Mouse (Mus musculus) MN1 (cell line): ENCODE data around the gene Ing2.

Experiments used
- DNase-seq: peaks from one replicate; pipeline ENCODE4 v3.0.0-alpha.2; 2016; ENCODE audit warnings: low spot score

Gene Ing2

GRCm38 (mm10) chr8:47674140-47674776 is 1.1 kb downstream of the Ing2 start:
- DNase-seq, result peak; percentile 47

DNA sequence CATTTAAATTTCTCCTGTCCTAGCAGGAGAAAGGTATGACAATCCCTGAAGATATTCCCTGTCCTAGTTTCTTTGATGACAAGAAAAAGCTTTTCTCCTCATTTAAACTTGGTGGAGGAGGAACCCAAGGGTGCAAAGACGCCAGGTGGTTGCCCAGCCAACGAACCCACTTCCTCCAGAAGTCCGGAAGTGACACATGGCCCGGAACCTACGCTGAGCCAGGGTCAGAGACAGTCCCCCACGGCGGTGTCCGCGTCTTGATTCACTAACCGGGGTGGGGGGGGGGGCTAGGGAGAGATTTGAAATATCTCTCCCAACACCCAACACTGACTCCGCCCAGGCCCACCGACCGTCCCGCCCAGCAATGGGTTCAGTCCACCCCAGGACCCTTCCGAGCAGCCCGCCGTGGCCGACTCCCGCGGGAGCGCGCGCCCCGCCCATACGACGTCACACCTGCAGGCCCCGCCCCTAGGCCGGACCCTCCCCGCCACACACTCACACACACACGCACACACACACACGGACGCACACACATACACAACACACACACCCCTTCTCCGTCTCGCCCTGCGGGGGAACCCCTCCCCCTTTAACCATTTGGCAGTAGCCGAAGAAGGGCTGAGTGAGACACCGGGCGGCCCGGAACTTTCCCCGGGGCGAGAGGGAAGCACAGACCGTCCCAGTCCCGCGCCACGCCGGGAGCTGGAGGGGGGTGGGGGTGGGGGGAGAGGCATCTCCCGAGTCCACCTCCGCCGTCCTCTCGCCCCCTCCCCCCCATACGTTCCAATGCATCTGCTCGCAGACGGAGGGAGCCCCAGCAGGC is 1.8 kb downstream of the Ing2 start:
- peak; percentile 90 for DNase-seq

DNA sequence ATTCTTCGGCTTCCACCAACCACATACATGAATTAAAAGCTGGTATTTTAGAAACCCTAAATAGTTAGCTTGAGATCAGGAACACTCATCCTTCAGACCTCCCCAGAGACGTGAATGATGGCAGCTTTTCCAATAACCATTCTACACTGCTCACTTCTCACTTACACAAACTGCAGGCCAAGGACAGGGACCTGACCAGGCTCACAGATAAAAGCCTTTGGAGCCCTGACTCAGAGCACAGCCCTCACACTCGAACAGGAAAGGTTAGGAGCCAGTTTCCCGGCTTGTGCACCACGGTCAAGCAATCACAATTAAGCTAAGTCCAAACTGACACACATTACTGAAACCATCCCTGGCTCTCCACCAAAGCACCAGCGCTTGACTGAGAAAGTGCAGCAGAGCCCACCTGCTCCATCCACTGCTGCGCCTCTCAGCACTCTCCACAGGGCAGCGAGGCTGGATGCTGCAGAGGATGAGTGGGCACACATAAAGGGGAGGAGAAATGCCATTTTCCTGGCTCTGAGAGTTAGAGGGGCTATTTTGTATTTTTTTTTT is 11.0 kb downstream of the Ing2 start:
- DNase-seq, result no peak

GRCm38 (mm10) chr8:47663201-47663600 is 12.2 kb downstream of the Ing2 start:
- no peak for DNase-seq

DNA sequence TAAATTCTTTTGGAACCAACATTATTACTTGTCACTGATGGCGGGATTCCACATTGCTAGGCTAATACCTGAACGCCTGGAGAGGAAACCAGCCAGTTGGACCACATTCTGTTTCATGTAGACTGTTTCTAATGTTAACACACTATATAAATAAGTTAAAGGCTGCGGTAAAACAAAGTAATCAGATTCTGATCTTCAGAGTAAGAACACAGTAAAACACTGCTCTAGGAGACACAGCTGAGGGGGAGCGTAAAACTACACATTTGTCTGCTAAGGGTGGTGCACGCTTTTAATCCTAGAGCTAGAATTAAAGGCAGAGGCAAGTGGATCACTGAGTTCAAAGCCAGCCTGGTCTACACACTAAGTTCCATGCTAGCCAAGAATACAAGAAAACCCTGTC is 12.6 kb downstream of the Ing2 start:
- no peak for DNase-seq

DNA sequence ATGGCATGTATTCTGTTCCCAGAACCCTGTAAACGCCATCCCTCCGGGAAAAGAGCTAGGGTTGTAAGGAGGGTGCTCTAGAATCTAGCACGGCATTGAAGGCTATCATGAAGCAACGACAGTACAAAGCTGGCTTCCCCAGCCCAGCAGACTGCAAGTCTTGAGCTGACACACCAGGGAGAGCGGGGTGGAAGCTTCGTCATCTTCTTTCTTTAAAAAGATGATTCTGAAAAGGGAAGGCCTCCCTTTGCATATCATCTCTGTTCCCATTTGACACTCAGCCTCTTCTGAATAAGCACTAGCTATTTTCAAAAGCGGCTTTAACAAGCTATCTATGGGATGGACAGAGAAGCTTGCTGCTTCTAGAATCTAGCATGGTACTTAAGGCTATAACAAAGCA is 15.0 kb downstream of the Ing2 start:
- DNase-seq, result no peak

- no peak for DNase-seq
Measured at GRCm38 (mm10) chr8:47659463-47659862, 15.9 kb downstream of the Ing2 start.

DNA sequence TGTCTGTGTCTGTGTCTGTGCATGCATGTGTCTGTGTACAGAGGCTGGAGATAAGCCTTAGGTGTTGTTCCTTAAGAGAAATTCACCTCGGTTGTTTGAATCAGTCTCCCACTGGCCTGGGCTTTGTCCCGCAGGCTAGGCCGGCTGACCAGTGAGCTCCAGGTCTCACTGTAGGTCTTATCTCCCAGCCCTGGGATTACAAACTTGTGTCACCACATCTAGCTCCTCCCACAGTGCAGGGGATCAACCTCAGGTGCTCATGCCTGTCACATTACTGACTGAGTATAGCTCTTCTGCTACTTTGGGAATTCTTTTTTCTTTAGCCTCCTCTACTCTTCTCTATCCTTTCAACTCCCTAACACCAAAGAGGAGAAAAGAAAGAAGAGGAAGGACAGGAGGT is 20.9 kb downstream of the Ing2 start:
- no peak for DNase-seq

- no peak for DNase-seq
Measured at GRCm38 (mm10) chr8:47652737-47653076, 22.6 kb downstream of the Ing2 start.

DNA sequence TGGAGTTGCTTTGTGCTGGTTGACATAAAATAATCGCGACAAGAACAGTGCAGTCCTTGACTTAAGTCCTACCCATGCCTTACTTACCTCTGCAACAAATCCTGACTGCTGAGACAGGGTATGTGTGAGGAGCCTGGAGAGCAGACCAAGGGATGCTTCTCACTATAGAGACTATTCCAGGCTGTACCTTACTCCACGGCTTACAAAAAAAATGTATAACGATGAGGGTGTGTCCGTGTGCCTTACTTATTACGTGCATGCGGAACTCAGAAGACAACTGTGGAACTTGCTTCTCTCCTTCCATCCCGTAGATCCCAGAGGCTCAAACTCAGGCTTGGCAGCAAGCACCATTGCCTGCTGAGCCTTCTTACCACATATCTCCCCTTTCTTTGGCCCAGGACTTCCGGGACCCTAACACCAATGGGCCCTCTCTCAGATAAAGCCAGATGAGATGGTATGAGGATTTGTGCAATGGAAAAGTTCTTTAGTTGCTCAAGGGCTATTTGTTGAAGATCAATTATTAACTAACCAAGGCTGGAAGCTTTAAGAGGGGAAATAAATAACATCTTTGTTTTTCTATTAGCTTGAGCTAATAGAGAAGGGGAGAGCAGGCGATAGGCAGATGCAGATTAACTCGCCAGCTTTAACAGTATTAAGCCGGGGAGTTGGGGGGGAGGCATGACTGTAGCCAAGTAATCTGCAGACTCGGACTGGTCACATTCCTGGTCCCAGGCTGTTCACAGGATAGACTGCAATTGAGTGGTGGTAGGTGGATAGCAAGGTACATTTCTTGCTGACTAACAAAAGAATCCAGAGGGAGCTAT is 23.2 kb downstream of the Ing2 start:
- DNase-seq, result no peak

DNA sequence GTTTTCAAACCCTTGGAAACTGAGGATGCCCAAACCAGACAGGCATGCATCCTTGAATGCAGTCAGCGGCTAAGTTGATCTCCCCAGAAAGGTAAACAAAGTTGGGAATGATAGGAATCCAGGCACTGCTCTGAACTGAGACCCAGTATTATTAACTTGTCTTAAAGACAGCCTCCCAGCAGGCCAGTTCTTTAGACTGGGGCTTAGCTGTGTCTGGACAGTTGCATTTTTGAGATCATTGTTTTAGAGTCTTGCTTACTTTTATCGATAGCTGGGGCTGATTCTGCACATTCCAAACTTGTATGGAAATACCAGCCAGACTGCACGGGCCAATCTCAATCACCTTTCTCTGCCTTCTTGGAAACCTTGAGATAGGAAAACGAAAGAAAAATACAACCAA is 24.5 kb downstream of the Ing2 start:
- no peak for DNase-seq

DNA sequence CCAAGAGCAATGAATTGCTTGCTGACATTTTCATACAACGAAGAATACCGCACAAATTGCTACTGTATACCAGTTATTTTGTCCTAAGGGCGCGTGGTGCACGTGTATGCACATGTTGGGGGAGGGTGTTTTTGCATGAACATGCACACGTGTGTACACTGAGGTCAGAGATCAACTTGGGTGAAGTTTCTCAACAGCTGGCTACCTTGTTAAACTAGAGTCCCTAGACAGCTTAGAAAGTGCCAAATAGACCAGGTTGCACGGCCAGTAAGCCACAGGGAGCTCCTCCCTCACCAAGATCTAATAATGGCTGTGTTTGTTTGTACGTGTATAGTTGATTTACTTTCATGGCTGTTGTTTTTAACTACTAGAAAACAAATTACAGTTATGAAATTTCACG is 25.8 kb downstream of the Ing2 start:
- DNase-seq, result no peak

DNA sequence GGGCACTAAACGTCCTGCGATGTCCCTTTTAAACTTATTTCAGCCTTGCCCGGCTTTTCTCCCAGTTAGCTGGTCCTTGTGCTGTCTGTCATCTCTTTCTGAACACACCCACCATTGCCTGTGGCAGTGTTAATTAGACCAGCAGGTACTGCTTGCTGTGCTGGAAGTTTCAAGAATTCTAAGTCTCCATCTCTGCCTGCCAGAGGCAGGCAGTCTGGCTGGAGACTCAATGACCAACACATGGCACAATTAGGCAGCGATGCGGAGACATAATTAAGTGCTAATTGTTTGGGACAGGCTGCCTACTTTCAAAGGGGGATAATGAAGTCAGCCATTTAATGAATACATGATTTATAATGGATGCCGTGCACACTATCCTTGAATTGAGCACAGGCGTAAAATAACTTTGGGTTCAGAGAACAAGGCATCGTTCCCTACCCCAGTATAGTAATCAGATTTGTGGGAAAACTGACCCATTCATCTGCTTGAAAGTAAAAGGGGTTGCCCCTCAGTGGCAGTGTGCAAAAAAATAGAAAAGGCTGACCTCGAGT is 32.8 kb downstream of the Ing2 start:
- peak; percentile 29 for DNase-seq

DNA sequence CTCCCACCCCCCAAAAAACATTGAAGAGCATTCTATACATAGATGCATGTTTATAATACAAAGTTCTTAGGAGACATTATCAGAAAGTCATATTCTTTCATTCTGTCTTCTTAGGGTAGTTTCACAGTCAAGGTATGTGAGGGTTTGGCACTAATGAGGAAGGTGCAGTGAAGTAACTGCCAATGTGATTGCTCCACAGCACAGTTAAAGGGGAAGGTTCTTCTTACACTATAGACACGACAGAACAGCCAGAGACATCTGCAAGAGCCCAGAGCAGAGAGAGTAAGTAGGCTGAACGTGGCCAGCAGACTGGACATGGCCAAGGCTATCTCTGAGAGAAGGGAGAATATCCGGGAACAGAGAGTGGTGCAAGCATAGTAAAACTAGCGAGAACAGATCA is 38.2 kb downstream of the Ing2 start:
- no peak for DNase-seq

DNA sequence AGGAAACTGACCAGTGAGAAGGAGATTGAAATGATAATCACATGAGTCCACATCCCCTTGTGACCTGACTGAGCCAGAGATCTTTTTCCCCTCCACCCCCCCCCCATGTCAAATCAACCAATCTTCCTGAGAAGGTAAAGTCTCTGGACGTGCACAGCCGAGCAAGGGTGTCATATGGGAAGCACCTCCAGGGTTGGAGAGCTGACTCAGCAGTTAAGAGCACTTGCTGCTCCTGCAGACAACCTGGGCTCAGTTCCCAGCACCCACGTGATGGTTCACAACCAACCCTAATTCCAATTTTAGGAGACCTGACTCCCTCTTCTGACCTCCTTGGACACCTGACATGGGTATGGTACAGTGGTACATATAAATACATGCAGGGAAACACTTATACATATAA is 39.3 kb downstream of the Ing2 start:
- no peak for DNase-seq

DNA sequence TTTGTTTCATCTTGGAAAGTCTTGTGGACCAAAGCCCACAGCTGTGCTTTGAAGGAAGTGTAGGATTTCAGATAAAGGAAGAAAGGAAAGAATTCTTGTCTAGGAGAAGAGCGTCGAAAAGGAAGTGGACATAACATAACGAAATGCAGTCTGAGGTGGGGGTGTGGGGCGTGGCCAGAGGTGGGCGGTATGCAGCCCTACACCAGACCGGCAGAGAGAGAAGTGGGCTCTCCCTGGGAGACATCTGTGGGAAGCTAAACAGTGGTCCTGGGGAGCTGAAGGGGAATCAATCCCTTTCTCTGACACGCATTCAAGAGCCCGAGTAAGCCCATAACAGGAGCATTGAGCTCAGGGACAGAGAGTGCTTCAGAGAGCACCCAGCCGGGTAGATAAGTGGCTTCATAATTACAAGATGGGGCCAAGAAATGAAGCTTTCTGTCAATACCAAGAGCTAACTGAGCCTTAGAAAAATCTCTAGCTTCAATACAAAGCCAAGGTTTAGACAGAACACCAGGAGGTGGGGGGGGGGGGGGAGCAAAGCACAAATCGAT is 40.5 kb downstream of the Ing2 start:
- DNase-seq, result no peak

DNA sequence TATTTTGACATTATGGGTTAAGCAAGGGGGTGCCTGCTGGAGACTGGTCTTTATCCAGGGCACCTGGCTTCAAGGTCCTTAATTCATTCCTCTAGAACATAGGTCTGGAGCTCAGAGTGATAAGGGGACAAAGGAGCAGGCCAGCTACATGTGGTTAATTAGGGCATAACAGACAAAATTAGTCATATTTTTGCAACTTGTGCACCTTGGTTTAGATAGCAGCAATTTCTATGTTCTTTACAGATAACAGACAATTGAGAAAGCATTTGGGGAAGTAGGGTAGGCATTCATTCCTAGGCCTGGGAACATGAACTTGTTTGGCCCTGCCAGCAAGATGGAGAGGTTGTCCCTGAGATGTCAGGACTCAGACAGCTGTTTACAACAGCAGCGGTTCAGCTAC is 54.2 kb downstream of the Ing2 start:
- no peak for DNase-seq
